Mouse (Mus musculus): ENCODE data around the gene Fdxacb1. TPM values are rescaled to one million over a fixed set of nuclear protein-coding genes. Genes with fewer than 3 reads are reported as not detected.

The Fdxacb1 gene
- total RNA-seq, 1 experiment from 2014 or later, result 16.5 TPM

GRCm38 (mm10) chr9:50742744-50743143 lies 25.3 kb upstream of the Fdxacb1 start:
- no peak for ATAC-seq (replicated peaks; ENCODE audit: insufficient number of reproducible peaks, low FRiP score, low TSS enrichment, poor library complexity, severe bottlenecking)

GRCm38 (mm10) chr9:50745806-50746205 lies 22.2 kb upstream of the Fdxacb1 start:
- no peak for ATAC-seq (replicated peaks; ENCODE audit: insufficient number of reproducible peaks, low FRiP score, low TSS enrichment, poor library complexity, severe bottlenecking)

- ATAC-seq (replicated peaks; ENCODE audit: insufficient number of reproducible peaks, low FRiP score, low TSS enrichment, poor library complexity, severe bottlenecking), result no peak
Measured at GRCm38 (mm10) chr9:50746214-50746677, 21.8 kb upstream of the Fdxacb1 start, which contains the start of gene 2310030G06Rik. 2310030G06Rik (minus strand) TSS chr9:50746536.

GRCm38 (mm10) chr9:50750706-50751105 lies 17.3 kb upstream of the Fdxacb1 start:
- no peak for ATAC-seq (replicated peaks; ENCODE audit: insufficient number of reproducible peaks, low FRiP score, low TSS enrichment, poor library complexity, severe bottlenecking)

GRCm38 (mm10) chr9:50751323-50751722 lies 16.7 kb upstream of the Fdxacb1 start, which contains the start of gene Cryab:
Cryab (plus strand) TSS chr9:50751325.
- no peak; the same call in 1 of the 2 replicates for ATAC-seq (replicated peaks; ENCODE audit: insufficient number of reproducible peaks, low FRiP score, low TSS enrichment, poor library complexity, severe bottlenecking)

- ATAC-seq (replicated peaks; ENCODE audit: insufficient number of reproducible peaks, low FRiP score, low TSS enrichment, poor library complexity, severe bottlenecking), result no peak
Measured at GRCm38 (mm10) chr9:50752054-50752602, 15.9 kb upstream of the Fdxacb1 start, which contains the start of gene Hspb2. Hspb2 (minus strand) TSS chr9:50752354.

- no peak for ATAC-seq (replicated peaks; ENCODE audit: insufficient number of reproducible peaks, low FRiP score, low TSS enrichment, poor library complexity, severe bottlenecking)
Measured at GRCm38 (mm10) chr9:50752784-50753615, 15.0 kb upstream of the Fdxacb1 start.

- no peak for ATAC-seq (replicated peaks; ENCODE audit: insufficient number of reproducible peaks, low FRiP score, low TSS enrichment, poor library complexity, severe bottlenecking)
Measured at GRCm38 (mm10) chr9:50753947-50754346, 14.1 kb upstream of the Fdxacb1 start.

- ATAC-seq (replicated peaks; ENCODE audit: insufficient number of reproducible peaks, low FRiP score, low TSS enrichment, poor library complexity, severe bottlenecking), result no peak
Measured at GRCm38 (mm10) chr9:50756711-50757110, 11.3 kb upstream of the Fdxacb1 start.

GRCm38 (mm10) chr9:50761520-50762243 lies 6.4 kb upstream of the Fdxacb1 start:
- peak; percentile 63 for ATAC-seq (replicated peaks; ENCODE audit: insufficient number of reproducible peaks, low FRiP score, low TSS enrichment, poor library complexity, severe bottlenecking)

- no peak for ATAC-seq (replicated peaks; ENCODE audit: insufficient number of reproducible peaks, low FRiP score, low TSS enrichment, poor library complexity, severe bottlenecking)
Measured at GRCm38 (mm10) chr9:50763331-50763730, 4.7 kb upstream of the Fdxacb1 start.

GRCm38 (mm10) chr9:50767531-50768106 lies 417 bp upstream of the Fdxacb1 start:
- no peak for ATAC-seq (replicated peaks; ENCODE audit: insufficient number of reproducible peaks, low FRiP score, low TSS enrichment, poor library complexity, severe bottlenecking)

- ATAC-seq (replicated peaks; ENCODE audit: insufficient number of reproducible peaks, low FRiP score, low TSS enrichment, poor library complexity, severe bottlenecking), result no peak
Measured at GRCm38 (mm10) chr9:50770011-50770410, 2.0 kb downstream of the Fdxacb1 start.

- peak; percentile 52 for ATAC-seq (replicated peaks; ENCODE audit: insufficient number of reproducible peaks, low FRiP score, low TSS enrichment, poor library complexity, severe bottlenecking)
Measured at GRCm38 (mm10) chr9:50774026-50774462, 6.0 kb downstream of the Fdxacb1 start.

GRCm38 (mm10) chr9:50774991-50775612 lies 7.1 kb downstream of the Fdxacb1 start, which contains the start of the genes Alg9 and 1110032A03Rik:
Alg9 (plus strand) TSS chr9:50775019.
1110032A03Rik (minus strand) TSS chr9:50775520.
- ATAC-seq (replicated peaks; ENCODE audit: insufficient number of reproducible peaks, low FRiP score, low TSS enrichment, poor library complexity, severe bottlenecking), result peak; percentile 71

- ATAC-seq (replicated peaks; ENCODE audit: insufficient number of reproducible peaks, low FRiP score, low TSS enrichment, poor library complexity, severe bottlenecking), result no peak
Measured at GRCm38 (mm10) chr9:50775662-50776126, 7.7 kb downstream of the Fdxacb1 start.

- no peak for ATAC-seq (replicated peaks; ENCODE audit: insufficient number of reproducible peaks, low FRiP score, low TSS enrichment, poor library complexity, severe bottlenecking)
Measured at GRCm38 (mm10) chr9:50776162-50776760, 8.2 kb downstream of the Fdxacb1 start.

GRCm38 (mm10) chr9:50782155-50782554 lies 14.1 kb downstream of the Fdxacb1 start:
- ATAC-seq (replicated peaks; ENCODE audit: insufficient number of reproducible peaks, low FRiP score, low TSS enrichment, poor library complexity, severe bottlenecking), result 0 out of 2 replicates have a peak, but pooled peaks have one; percentile 40
